Mouse (Mus musculus) limb, embryonic 12.5 days (tissue): ENCODE data around the gene Upk2. TPM values are rescaled to one million over a fixed set of nuclear protein-coding genes. Genes with fewer than 3 reads are reported as not detected.

Experiments used
- ATAC-seq: fragments of 200-750 bp; cut with Nextera tagmentation; 2 replicates; pipeline ENCODE4 v1.8.0; 2017; ENCODE audit warnings: low read depth, moderate TSS enrichment; ENCODE audit not compliant: insufficient number of reproducible peaks, insufficient read depth, low FRiP score, low TSS enrichment
- H3K27ac ChIP-seq: fragments of 300-500 bp; sonication (generic); 2 replicates; pipeline ENCODE4 v1.5.1; 2016; ENCODE audit warnings: mild to moderate bottlenecking, moderate library complexity
- H3K27me3 ChIP-seq: fragments of 300-500 bp; sonication (generic); 2 replicates; pipeline ENCODE4 v1.6.1; 2016; ENCODE audit warnings: mild to moderate bottlenecking, moderate library complexity
- H3K36me3 ChIP-seq: fragments of 300-500 bp; sonication (generic); 2 replicates; pipeline ENCODE4 v1.6.1; 2016; ENCODE audit warnings: mild to moderate bottlenecking, moderate library complexity
- H3K4me1 ChIP-seq: fragments of 300-500 bp; sonication (generic); replicated peaks from 2 replicates; pipeline ENCODE4 v1.6.1; 2016
- H3K4me2 ChIP-seq: fragments of 300-500 bp; sonication (generic); 2 replicates; pipeline ENCODE4 v1.6.1; 2016; ENCODE audit warnings: mild to moderate bottlenecking, moderate library complexity
- H3K4me3 ChIP-seq: fragments of 300-500 bp; sonication (generic); replicated peaks from 2 replicates; pipeline ENCODE4 v1.5.1; 2016; ENCODE audit warnings: mild to moderate bottlenecking
- H3K9ac ChIP-seq: fragments of 300-500 bp; sonication (generic); replicated peaks from 2 replicates; pipeline ENCODE4 v1.6.1; 2016; ENCODE audit warnings: mild to moderate bottlenecking, moderate library complexity
- H3K9me3 ChIP-seq: fragments of 300-500 bp; sonication (generic); 2 replicates; pipeline ENCODE4 v1.6.1; 2016; ENCODE audit warnings: mild to moderate bottlenecking, moderate library complexity
- WGBS: fragments of 180-500 bp; shearing (Covaris S2); methylation state at CpG from one replicate; pipeline ENCODE4 v1.1.7; 2016; 5-methylcytosine and 5-hydroxymethylcytosine counted together
- polyA plus RNA-seq: library from polyadenylated mRNA; unstranded; fragments of >200 nt; fragmentation: Nextera tagmentation; extraction: Ambion mirVana; gene quantifications from 2 replicates; pipeline ENCODE4 v1.2.1, GENCODE M21; 2016

Gene Upk2
- polyA plus RNA-seq, 1 experiment from 2014 or later, result 0.31 TPM

DNA sequence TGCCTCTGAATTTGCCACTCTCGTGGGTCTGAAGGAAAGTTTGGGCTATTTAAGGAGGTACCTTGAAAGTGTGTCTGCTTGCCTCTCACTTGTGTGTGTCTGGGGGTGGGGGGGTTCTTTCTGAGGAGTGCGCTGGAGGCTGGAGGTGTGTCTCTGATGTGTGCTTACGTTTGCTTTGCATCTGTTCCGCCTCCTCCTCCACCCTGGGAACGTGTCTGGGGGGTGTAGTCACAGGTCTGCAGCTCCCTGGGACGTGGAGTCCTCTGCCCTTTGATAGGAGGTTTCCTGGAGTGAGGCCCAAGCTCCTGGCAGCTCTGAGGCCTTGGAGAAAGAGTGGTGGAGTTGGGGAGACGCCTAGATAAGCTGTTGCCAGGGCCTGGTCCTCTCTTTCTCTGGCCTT, 32.7 kb upstream of the Upk2 start:
- no peak for ATAC-seq
- Histone ChIP-seq H3K4me2 (peak overlapping the region; percentile 97), H3K9me3 (no peaks in the 10 kb centered on the region), H3K36me3 (peaks cover 7% of the 10 kb centered on the region; the same call in 1 of the 2 replicates), H3K27ac (peak overlapping the region; percentile 73), H3K27me3 (no peaks in the 10 kb centered on the region), H3K4me1 (peaks cover 88% of the 10 kb centered on the region), H3K9ac (peak overlapping the region; percentile 57; the same call in 1 of the 2 replicates), H3K4me3 (peak overlapping the region; percentile 98)
- WGBS, result 8% methylated on average over 7 of the region's 7 CpGs

- no peaks in the 10 kb centered on the region for H3K27me3 ChIP-seq
- peak overlapping the region; percentile 97 for H3K4me2 ChIP-seq
- peak overlapping the region; percentile 98 for H3K4me3 ChIP-seq
- no peak for ATAC-seq
- peak overlapping the region; percentile 57 for H3K9ac ChIP-seq
- peaks cover 5% of the 10 kb centered on the region; the same call in 1 of the 2 replicates for H3K36me3 ChIP-seq
- H3K4me1 ChIP-seq, result peaks cover 87% of the 10 kb centered on the region
- WGBS, result 17% methylated on average over 15 of the region's 15 CpGs
- H3K9me3 ChIP-seq, result no peaks in the 10 kb centered on the region
- H3K27ac ChIP-seq, result peak overlapping the region; percentile 73
These were observed 32.1 kb upstream of the Upk2 start for GRCm38 (mm10) chr9:44486741-44487421.

- Histone ChIP-seq H3K27ac (peak overlapping the region; percentile 73), H3K27me3 (no peaks in the 10 kb centered on the region), H3K36me3 (peaks cover 4% of the 10 kb centered on the region; the same call in 1 of the 2 replicates), H3K9ac (peak overlapping the region; percentile 57), H3K4me2 (peak overlapping the region; percentile 97), H3K4me3 (peak overlapping the region; percentile 98), H3K4me1 (peaks cover 82% of the 10 kb centered on the region), H3K9me3 (no peaks in the 10 kb centered on the region)
- WGBS, result 6% methylated on average over 3 of the region's 3 CpGs
- ATAC-seq, result no peak
These were observed 31.6 kb upstream of the Upk2 start for GRCm38 (mm10) chr9:44486335-44486734.

DNA sequence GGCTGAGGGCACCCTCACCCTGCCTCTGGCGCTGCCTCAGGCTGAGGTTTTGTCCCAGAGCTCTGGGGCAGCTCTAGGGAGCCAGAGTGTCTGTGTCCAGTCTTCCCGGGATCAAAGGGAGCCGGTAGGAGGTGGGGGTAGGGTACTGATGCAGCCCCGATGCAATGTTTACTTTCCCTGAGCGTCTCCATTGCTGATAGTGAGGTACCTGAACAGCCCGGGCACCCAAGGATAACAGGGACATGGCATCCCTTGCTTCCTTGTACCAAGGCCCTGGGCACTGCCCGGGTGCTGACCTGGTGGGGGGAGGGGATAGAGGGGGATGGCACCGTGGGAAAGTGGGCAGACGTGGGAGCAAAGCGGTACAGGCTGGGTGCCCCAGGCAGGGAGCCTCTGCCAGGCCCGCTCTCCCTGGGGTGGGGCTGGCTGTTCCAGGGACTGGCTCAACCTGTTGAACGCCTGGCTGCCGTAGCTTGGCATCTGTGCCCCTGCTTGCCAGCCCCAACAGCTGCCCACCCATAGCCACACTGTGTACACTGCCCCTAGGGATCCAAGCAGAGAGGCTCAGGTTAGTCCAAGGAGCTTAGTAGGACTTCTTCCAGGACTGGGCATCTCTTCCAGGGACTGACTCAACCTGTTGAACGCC, 30.9 kb upstream of the Upk2 start:
- whole genome bisulfite sequencing, result 24% methylated on average over 14 of the region's 14 CpGs
- peak overlapping the region; percentile 73 for H3K27ac ChIP-seq

GRCm38 (mm10) chr9:44485105-44485515, 30.3 kb upstream of the Upk2 start:
- Histone ChIP-seq H3K9ac (peak overlapping the region; percentile 57), H3K4me2 (peak overlapping the region; percentile 97), H3K9me3 (no peaks in the 10 kb centered on the region), H3K4me3 (peak overlapping the region; percentile 98), H3K27ac (peak overlapping the region; percentile 73; the same call in 1 of the 2 replicates), H3K36me3 (0 out of 2 replicates have a peak, but pooled peaks cover 4% of the 10 kb centered on the region), H3K4me1 (peaks cover 75% of the 10 kb centered on the region), H3K27me3 (no peaks in the 10 kb centered on the region)
- 17% methylated on average over 6 of the region's 6 CpGs for WGBS
- no peak for ATAC-seq

More for the DNA sequence above, 30.9 kb upstream of the Upk2 start:
- no peak for ATAC-seq
- H3K4me1 ChIP-seq, result peaks cover 75% of the 10 kb centered on the region
- peak overlapping the region; percentile 57 for H3K9ac ChIP-seq
- H3K4me2 ChIP-seq, result peak overlapping the region; percentile 97
- H3K4me3 ChIP-seq, result peak overlapping the region; percentile 98
- H3K36me3 ChIP-seq, result 0 out of 2 replicates have a peak, but pooled peaks cover 4% of the 10 kb centered on the region
- H3K9me3 ChIP-seq, result no peaks in the 10 kb centered on the region
- no peaks in the 10 kb centered on the region for H3K27me3 ChIP-seq

- H3K27me3 ChIP-seq, result no peaks in the 10 kb centered on the region
- H3K4me3 ChIP-seq, result peak overlapping the region; percentile 98
- H3K4me1 ChIP-seq, result peaks cover 72% of the 10 kb centered on the region
- 0 out of 2 replicates have a peak, but pooled peaks cover 4% of the 10 kb centered on the region for H3K36me3 ChIP-seq
- no peak for ATAC-seq
- H3K9me3 ChIP-seq, result no peaks in the 10 kb centered on the region
- H3K27ac ChIP-seq, result 0 out of 2 replicates have a peak overlapping the region, but pooled peaks have one; percentile 73
- 22% methylated on average over 7 of the region's 7 CpGs for WGBS
- H3K4me2 ChIP-seq, result peak overlapping the region; percentile 97
- H3K9ac ChIP-seq, result peak overlapping the region; percentile 97
These were observed 29.7 kb upstream of the Upk2 start for GRCm38 (mm10) chr9:44484311-44485104.

DNA sequence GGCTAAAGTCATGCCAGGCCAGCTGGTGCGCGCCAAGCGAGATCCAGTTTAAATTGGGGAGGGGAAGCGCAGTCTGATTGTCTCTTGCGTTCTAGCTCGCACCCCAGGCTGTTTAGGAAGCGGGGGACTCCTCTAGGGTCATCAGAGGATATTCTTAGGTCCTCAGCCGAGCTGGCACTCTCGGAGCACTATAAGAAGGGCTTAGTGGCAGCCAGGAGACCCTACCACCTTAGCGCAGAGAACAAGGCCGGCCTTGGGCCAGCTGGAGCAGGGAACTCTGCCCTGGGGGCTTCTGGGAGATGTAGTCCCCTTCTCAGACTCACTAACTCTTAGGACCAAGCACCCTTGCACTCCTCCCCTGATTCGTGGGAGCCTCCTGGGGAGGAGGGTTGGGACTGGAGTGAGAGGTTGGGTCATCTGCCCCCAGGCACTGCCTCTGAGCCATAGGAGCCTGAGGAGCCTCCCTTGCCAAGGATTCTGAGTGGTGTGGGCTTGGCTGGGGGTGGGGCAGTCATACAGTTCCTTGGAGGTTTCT, 28.8 kb upstream of the Upk2 start:
- peak overlapping the region; percentile 97 for H3K4me2 ChIP-seq
- peaks cover 63% of the 10 kb centered on the region for H3K4me1 ChIP-seq
- peak overlapping the region; percentile 98 for H3K4me3 ChIP-seq
- H3K27ac ChIP-seq, result peak overlapping the region; percentile 97
- H3K27me3 ChIP-seq, result no peaks in the 10 kb centered on the region
- no peaks in the 10 kb centered on the region for H3K9me3 ChIP-seq
- 0 out of 2 replicates have a peak, but pooled peaks cover 4% of the 10 kb centered on the region for H3K36me3 ChIP-seq
- peak overlapping the region; percentile 97 for H3K9ac ChIP-seq
- 0% methylated on average over 12 of the region's 12 CpGs for whole genome bisulfite sequencing
- ATAC-seq, result no peak

GRCm38 (mm10) chr9:44483041-44483509, 28.3 kb upstream of the Upk2 start:
- H3K36me3 ChIP-seq, result 0 out of 2 replicates have a peak, but pooled peaks cover 4% of the 10 kb centered on the region
- H3K4me2 ChIP-seq, result peak overlapping the region; percentile 97
- peak overlapping the region; percentile 97 for H3K9ac ChIP-seq
- H3K9me3 ChIP-seq, result no peaks in the 10 kb centered on the region
- ATAC-seq, result no peak
- H3K4me3 ChIP-seq, result peak overlapping the region; percentile 98
- no peaks in the 10 kb centered on the region for H3K27me3 ChIP-seq
- H3K4me1 ChIP-seq, result peaks cover 58% of the 10 kb centered on the region
- WGBS, result under 1% methylated on average over 39 of the region's 39 CpGs
- H3K27ac ChIP-seq, result peak overlapping the region; percentile 97

GRCm38 (mm10) chr9:44482552-44482951, 27.8 kb upstream of the Upk2 start, which contains the start of gene Bcl9l:
TSS of gene Bcl9l (plus strand) at chr9:44482825.
- H3K27ac ChIP-seq, result peak within 1 kb of the TSS; percentile 97
- peak within 1 kb of the TSS; percentile 98 for H3K4me3 ChIP-seq
- no peaks in the 10 kb centered on the region for H3K9me3 ChIP-seq
- WGBS, result under 1% methylated on average over 28 of the region's 31 CpGs
- ATAC-seq, result peak; percentile 64
- H3K27me3 ChIP-seq, result no peaks in the 10 kb centered on the region
- 0 out of 2 replicates have a peak, but pooled peaks cover 4% of the 10 kb centered on the region for H3K36me3 ChIP-seq
- H3K9ac ChIP-seq, result peak within 1 kb of the TSS; percentile 97
- peaks cover 58% of the 10 kb centered on the region for H3K4me1 ChIP-seq
- peak within 1 kb of the TSS; percentile 97 for H3K4me2 ChIP-seq

GRCm38 (mm10) chr9:44482112-44482511, 27.3 kb upstream of the Upk2 start:
- ATAC-seq, result no peak
- Histone ChIP-seq H3K36me3 (0 out of 2 replicates have a peak, but pooled peaks cover 4% of the 10 kb centered on the region), H3K4me1 (peaks cover 58% of the 10 kb centered on the region), H3K27me3 (no peaks in the 10 kb centered on the region), H3K9me3 (no peaks in the 10 kb centered on the region), H3K4me2 (peak overlapping the region; percentile 97), H3K4me3 (peak overlapping the region; percentile 98), H3K27ac (peak overlapping the region; percentile 97), H3K9ac (no peak overlapping the region)
- 8% methylated on average over 3 of the region's 3 CpGs for WGBS
